Mouse (Mus musculus) mesoderm, embryonic 11.5 days (tissue): Measurements from ENCODE around the gene Meiob.

ENCODE experiments used
- DNase-seq: peaks from one replicate; pipeline ENCODE4 v3.0.0-alpha.2; 2012; ENCODE audit warnings: low read depth, low spot score

Meiob gene

GRCm38 (mm10) chr17:24803952-24804951 lies at the start of gene Meiob:
Meiob (plus strand) TSS chr17:24804289.
- DNase-seq, result peak; percentile 71

- no peak for DNase-seq
Observed at GRCm38 (mm10) chr17:24757394-24757793, 46.7 kb upstream of the Meiob start.

- no peak for DNase-seq
Observed at GRCm38 (mm10) chr17:24761121-24761520, 43.0 kb upstream of the Meiob start.

DNA sequence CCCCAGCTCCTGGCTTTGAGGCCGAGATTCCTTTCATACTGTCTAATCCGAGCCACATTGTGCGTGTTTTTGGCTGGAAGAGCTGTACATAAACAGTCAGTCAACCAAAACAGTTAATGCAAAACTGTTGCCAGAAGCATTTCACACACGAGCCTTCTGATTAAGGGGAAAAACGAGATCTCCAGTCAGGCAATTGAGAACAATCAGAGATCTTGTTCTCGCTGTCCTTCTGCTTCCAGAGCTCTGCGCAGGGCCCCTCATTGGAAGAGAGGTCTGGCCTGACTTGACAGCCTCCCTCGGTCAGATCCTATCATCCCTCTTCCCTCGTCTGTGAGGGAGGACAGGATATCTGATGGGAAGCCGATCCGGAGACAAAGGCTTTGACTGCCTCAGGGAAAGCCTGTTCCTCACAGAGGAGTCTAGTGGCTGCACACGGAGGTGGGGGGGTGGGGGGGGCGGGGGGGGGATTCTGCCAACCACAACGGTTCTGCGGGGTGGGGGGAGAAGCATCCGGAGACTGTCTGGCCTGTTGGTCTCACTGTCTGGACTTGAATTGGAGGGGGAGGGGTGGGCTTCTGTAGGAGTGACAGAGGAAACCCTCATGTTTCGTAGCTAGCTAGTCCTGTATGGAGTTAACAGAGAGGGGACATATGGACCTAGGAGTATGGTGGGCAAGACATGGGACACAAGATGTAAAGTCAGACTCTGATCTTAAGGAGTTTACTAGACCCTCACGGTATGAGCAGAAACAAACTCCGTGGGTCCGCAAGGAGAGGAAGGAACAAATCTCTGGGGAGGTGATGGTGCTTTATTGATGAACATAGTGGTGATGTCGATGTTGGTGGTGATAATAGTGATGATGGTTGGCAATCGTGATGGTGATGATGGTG lies 38.8 kb upstream of the Meiob start:
- DNase-seq, result peak; percentile 41

DNA sequence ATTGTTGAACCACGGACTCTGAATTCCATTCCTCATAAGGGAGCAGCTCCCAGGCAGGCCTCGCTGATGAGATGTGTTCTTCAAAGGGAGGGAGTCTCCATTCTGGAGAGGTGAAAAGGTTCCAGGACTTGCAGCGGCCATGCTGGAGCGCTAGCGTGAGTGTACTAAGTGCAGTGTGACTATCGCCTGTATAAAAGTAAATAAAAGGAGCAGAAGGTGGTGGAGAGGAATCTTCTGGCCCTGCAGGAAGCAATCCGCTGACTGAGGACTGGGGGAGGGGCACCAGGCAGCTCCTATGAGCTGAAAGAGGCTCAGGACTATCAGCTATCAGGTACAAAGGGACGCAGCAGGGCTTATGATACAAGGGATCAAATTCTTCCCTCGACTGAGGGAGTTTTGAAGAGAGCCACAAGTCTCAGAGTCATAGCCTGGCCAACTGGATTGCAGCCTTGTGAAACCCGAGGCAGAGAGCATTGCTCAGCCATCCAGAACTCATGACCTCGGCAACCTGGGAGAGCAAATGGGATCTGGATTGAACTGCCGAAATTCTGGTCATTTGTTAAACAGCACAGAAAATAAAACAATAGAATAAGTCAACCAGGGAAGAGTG lies 37.7 kb upstream of the Meiob start:
- DNase-seq, result no peak

DNA sequence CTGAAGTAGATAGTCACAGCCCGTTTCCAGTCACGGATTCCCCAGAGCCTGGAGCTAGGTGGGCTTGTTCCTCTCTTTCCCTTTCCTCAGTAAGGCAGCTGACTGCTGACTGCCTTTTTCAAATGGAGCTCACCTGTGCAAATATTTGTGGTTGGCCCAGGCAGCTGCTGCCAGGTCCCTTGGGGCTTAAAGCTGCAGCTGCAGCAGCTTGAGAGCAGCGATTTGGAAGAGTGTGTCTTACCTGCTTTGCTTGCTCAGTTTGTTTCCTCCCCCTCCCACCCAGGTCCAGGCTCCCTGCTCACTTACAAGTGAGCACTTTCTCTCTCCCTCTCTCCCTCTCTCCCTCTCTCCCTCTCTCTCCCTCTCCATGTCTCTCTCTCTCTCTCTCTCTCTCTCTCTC lies 34.9 kb upstream of the Meiob start:
- DNase-seq, result no peak

DNA sequence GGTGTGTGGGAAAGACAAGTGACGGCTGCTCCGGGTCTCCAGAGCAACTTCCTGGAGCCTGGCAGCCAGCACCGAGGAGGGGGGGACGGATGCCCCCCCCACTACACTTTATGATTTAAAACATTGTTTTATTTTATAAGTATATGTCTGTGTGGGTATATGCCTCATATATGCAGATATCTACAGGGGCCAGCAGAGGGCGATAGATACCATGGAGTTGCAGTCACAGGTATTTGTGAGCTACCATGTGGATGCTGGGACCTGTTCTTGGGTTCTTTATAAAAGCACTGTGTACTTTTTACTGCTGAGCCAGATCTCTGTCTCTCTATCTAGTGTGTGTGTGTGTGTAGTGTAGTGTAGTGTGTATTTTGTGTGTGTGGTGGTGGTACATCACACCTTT lies 30.8 kb upstream of the Meiob start:
- no peak for DNase-seq

DNA sequence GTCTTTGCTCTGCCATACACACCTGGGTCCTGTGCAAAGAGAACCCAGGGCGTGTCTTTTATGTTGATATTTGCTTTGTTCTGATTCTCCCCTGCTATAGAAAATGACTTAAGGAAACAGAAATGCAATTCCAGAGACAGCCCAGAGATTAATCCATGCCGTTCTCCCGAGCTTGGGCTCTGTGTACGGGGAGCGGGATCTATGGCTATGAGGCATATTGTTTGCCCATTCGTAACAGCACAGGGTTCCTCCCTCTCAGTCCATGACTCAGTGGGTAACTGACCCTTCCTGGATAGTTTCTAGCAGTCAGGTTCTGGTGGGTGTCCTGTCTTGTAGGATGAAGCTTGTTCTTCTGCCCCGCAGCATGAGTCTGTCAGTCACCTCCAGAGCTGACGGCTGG lies 28.9 kb upstream of the Meiob start:
- DNase-seq, result no peak

DNA sequence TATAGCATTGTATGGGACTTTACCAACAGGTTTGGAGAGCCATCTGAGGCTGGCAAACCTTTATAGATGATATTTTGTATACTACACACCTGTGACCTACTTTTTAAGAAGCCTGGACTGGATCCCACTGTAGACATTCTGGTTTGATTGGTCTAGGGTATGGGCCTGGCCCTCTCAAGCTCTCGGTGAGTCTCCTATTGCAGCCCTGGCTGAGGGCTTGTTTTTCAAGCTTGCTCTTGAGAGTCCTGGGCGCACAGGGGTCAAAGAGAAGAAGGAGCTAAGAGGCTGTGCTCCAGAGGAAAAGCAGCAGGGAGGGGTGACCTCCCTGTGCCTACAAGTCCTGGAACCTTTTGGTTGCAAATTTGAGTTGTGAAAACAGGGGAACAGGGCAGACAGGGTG lies 27.0 kb upstream of the Meiob start:
- DNase-seq, result no peak

DNA sequence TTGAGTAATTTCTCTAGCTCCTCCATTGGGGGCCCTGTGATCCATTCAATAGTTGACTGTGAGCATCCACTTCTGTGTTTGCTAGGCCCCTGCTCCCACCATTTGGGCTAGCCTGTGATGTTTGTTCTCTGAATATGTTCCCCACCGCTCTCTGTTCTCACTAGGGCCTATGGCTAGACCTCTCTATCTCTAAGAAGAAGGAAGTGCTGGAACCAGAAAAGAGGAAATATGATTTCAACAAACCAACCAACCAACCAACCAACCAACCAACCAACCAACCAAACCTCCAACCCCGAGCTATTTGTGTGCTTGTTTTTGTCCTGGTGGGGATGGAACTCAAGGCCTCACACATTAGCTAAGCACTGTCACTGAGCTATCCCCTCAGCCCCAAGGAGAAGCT lies 23.3 kb upstream of the Meiob start:
- DNase-seq, result no peak

DNA sequence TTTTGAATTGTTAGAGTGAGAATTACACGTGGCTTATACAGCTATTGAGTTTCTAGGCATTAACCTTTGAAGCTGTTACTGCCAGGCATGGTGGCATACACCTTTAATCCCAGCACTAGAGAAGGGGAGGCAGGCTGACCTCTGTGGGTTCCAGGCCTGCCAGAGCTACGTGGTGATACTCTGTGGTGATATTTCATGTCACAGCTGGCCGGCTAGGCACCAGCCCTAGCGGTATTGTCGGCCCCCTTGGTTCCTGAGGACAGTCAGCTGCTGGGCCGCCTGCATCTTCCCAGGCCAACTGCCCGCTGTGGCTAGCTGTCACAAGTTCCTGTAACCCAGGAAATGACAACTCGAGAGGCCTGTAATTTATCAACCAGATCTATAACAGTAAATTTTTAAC lies 11.9 kb upstream of the Meiob start:
- DNase-seq, result no peak

DNA sequence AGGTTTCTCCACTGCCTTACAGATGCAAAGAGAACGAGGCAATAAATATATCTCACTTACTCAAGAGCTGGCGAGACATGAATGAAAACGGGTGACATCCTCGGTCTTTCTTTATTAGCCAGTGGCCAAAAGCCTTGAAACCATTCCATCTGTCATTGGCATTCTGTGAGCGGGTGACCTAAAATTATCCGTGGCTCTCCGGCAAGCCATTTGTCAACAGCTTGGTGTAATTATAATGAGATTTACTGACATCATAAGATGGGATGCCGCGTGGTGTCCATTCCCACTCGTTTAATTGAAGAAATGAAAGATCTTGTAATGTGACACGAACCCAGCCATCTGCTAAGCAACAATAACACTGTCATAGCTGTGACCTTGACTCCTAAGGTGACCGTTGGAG lies 9.3 kb upstream of the Meiob start:
- no peak for DNase-seq

DNA sequence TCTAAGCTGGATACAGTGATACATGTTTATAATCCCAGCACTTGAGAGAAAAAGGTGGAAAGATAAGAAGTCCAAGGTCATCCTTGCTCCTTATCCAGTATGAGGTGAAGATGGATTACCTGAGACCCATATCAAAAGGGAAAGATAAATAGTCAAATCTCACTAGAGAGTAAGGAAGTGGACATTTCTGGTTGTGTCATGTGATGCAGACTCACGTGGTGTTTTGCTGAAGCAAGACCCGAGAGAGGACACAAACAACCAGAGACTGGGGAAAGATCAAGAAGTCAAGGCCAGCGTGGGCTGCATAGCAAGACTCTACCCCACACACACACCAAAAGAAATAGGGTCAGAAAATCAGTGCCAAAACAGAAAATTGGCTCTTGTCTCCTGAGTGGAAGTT lies 7.1 kb upstream of the Meiob start:
- DNase-seq, result no peak

DNA sequence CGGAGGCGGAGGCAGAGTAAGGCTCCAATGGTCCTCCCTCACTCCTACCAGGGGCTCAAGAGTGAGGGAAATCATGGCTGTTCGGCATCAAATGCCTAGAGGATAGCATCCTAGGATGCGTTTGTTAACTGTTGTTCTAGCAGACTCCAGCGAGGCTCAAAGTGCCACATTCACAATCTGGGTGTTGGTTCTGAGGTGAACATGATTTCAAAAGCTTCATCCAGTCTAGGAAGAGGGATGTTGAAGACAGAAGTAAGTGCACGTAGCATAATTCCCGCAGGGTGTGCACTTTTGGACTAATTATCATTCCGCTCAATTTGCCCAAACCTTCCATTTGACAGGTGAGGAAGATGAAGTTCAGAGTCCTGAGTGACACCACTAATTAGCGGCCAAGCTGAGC lies 5.9 kb upstream of the Meiob start:
- DNase-seq, result no peak

DNA sequence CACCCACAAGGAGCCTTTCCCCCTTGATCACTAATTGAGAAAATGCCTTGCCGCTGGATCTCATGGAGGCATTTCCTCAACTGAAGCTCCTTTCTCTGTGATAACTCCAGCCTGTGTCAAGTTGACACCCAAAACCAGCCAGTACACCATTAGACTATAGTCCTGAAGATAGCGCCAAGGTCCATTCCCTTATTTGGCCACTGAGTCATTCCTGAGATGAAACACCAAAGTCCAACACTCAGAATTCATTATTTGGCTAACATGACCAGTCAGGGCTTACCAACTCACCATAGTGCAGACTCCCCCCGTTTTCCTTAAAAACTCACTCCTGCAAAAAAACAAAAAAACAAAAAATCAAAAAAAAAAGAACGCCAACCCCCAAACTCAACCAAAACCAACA lies 4.6 kb upstream of the Meiob start:
- no peak for DNase-seq

DNA sequence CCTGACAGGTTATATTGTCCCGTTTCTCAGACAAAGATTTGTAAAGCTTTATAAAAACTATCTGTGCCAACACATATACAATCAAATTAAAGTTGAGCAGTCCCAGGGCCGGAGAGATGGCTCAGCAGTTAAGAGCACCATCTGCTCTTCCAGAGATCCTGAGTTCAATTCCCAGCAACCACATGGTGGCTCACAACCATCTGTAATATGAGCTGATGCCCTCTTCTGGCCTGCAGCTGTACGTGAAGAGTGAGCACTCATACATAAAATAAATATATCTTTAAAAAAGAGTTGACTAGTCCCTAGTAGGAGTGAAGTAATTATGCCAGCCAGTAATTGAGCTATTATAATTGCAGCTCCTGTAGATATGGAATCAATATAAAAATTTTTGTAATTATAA lies 3.6 kb upstream of the Meiob start:
- no peak for DNase-seq

DNA sequence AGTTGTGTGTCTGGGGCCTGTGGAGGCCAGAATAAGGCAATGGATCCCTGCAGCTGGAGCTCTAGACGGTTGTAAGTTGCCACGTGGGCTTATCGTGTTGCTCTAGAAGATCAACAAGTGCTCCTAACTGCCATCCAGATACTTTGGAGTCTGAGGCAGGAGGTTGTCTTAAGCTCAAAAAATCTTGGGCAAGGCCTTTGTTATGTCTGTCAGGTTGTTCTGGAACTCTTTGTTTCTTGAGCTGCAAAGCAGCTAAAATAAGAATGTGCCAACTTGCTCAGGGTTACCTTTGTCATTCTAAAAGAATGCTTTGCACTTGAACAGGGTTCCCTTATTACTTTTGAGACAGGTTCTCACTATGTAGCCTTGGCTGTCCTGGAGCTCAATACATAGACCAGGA lies 7.1 kb downstream of the Meiob start:
- no peak for DNase-seq

DNA sequence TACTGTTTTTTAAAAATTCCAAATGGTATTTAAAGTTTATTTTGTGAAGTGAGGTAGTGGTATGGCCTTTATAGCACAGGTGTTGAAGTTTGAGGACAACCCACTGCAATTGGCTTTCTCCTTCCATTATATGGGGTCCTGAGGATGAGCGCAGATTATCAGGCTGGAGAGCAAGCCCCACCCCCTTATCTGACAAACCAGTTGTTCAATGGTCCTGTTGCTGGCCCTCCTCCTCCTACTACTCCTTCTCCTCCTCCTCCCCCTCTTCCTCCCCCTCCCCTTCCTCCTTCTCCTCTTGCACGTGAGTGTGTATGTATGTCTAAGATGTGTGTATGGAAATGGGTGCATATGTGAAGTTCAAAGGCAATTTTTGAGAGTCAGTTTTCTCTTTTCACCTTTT lies 8.1 kb downstream of the Meiob start:
- no peak for DNase-seq

GRCm38 (mm10) chr17:24815256-24815655 lies 11.2 kb downstream of the Meiob start:
- no peak for DNase-seq

DNA sequence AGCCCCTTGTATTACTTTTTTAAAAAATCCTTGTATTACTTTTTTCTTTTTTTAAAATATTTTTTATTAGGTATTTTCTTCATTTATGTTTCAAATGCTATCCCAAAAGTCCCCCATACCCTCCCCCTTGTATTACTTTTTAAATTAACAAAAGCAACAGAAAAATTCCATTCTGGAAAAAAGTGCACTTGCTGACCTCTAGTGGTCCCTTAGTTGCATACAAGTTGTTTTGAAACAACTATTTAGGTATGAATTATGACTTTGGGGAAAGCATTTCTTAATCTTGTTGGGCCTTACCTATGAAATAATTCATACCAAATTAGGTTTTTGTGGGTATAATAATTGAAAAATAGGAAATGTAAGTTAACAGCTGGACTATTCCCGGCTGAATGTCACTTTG lies 13.4 kb downstream of the Meiob start:
- no peak for DNase-seq

DNA sequence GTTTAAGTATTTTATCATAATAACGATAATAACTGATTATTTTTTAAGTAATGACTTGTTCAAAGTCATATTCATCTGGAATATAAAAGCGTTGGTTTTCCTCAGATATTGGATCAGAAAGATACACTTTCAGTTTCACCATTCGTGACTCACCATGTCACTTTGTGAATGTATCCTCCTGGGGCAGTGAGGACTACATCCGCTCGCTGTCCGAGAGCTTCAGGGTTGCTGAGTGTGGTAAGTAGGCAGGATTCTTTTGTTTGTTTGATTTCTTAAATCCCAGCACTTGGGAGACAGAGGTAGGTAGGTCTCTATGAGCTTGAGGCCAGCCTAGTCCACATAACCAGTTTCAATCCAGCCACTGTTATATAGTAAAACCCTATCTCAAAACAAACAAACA lies 14.1 kb downstream of the Meiob start:
- no peak for DNase-seq

GRCm38 (mm10) chr17:24819469-24819868 lies 15.4 kb downstream of the Meiob start:
- DNase-seq, result no peak
